Mouse (Mus musculus): ENCODE measurements at regions not wholly inside any gene's neighbourhood (a gene's known extent, or its start where the extent isn't known, plus 50 kb on each side); places are given as distances from the start of the nearest gene placed in this dataset.

DNA sequence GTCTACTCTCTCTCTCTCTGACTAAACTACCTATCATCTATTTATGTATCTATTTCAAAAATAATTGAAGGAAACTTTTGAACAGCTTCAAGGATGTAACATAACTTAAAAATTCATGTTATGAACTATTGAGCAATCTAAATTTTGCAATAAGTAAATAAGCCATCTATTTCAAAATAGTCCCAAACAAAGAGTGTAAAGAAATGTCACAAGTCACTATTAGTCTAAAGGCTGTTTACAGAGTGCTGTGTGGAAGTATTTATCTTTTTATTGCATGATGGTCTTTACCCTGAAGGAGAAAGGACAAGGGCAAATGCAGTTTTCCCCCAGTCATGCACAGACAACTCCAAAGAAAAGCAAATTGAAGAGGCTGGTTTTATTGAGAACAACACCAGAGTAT lies 496.0 kb downstream of the Olfm4 start:
- DNase-seq (ENCODE audit: extremely low read depth, low read depth), result no peak

GRCm38 (mm10) chr14:80482771-80483170 lies 498.9 kb downstream of the Olfm4 start:
- DNase-seq (ENCODE audit: extremely low read depth, low read depth), result no peak

DNA sequence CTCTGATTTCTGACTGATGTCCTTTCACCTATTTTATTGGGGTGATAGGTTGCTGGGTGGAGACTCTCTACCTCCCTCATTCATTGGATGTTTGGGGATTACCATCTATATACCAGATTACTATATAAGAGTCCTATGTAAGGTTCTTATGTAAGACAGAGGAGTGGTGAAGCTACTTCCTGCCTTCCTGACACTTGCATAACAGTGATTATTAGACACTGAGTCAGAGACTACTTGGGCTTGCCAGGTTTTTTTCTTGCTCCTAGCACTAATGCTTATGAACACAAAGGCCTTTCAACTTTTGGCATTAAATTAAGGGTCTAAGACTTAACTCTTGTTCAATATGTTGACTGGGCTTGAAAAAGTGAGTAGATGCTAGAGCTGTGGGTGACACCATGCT lies 500.4 kb downstream of the Olfm4 start:
- DNase-seq (ENCODE audit: extremely low read depth, low read depth), result no peak

GRCm38 (mm10) chr14:80485149-80485548 lies 501.3 kb downstream of the Olfm4 start:
- DNase-seq (ENCODE audit: extremely low read depth, low read depth), result no peak

GRCm38 (mm10) chr14:80486605-80487004 lies 502.7 kb downstream of the Olfm4 start:
- no peak for DNase-seq (ENCODE audit: extremely low read depth, low read depth)

DNA sequence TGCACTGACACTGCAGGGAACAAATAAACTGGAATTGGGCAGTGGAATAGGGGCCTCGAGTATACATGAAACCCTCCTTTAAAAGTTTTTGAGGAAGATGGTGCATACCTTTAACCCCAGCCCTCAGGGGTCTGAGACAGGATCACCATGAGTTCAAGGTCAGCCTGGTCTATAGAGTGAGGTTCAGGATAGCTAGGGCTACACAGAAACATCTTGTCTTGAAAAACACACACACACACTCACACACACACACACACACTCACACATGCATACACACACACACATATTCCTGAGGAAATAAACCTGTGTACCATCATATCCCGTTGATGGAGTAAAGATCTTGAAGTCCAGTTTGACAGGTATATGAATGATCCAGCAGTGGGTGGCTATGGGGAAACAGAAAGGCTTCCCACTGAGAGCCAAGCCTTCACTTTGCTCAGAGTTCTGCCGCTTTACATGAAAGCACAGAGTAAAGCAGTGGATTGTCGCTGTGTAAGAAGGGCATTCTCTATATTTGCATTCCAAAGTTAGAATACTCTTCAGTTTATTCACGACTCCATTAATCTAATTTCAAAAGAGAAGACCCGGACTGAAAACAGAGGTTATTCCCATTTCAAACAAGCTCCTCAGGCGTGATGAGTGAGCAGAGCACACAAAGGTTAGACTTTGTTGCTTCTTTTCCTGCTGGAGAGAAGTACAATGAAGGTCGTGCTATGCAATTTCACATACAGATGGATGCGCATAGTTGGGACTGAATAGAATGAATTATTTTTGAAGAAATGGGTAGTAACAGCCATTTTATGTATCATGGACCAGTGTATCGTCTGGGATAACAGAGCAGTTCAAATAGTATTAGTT lies 508.4 kb downstream of the Olfm4 start:
- DNase-seq (ENCODE audit: extremely low read depth, low read depth), result no peak

GRCm38 (mm10) chr14:80492901-80493279 lies 509.0 kb downstream of the Olfm4 start:
- no peak for DNase-seq (ENCODE audit: extremely low read depth, low read depth)

DNA sequence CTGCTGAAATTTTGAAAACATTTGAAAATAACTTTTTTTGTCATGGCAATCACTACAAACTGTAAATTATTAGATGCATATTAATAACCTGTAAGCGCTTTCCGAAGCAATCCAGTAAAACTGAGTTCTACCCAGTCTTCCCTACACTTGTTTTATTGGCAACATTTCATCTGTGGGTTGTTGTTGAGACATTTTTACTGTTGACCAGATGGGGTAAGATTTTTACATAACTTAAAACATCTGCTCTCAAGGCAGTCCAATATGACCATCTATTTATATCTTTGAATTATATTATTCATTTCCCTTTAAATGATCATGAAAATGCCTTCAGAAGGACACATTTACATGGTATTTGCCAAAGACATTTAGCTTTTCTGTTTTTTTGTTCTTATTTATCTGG lies 520.5 kb downstream of the Olfm4 start:
- DNase-seq (ENCODE audit: extremely low read depth, low read depth), result no peak

DNA sequence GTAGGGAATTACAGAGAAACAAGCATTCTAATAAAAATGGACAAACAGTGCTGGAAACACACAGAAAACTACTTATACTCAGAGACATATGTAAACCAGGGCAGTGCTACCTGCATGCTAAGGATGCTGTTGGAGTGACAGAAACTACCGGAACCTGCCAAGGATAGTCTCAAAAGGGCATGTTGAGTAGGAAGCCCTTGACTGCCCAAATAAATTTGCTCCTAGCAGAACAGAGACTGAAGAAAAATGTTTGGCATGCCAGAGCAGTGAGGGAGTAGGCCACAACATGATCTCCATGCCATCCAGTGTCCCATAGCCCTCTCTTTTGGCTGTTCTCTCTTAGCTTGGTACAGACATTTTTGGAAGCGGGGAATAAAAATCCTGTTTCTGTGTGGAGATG lies 532.7 kb downstream of the Olfm4 start:
- DNase-seq (ENCODE audit: extremely low read depth, low read depth), result no peak

DNA sequence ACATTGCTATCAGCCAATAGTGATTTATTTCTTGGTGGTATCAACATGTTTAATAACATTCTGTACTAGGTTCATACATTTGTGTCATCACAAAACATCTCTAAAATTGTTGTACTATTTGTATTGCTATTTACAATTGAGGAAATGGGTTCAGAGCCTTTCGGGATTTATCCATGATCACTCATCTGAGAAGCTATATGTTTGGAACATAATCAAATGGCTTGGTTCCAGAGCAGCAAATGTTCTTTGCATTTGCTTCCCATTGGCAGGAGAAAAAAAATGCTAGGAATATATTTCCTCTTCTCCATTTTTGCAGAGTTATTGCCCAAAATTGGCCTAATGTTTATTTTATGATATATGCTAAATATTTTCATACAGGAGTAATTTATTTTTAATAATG lies 537.3 kb downstream of the Olfm4 start:
- no peak for DNase-seq (ENCODE audit: extremely low read depth, low read depth)

DNA sequence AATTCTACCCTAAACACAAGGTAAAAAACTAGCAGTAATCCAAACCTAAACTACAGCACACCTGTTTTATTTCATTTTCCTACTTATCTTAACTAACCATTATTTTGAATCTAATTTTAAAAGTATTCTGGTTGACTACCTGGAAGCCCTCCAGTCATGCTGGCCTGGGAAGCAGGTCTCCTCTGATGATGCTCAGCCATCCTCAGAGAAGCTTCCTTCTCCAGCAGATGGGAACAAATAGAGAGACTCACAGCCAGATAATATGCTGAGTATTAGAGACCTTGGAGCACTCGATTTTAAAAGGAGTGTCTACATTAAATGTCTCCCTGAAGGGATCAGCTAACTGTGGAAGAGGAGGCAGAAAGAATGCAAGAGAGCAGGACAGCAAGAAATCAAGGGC lies 537.8 kb downstream of the Olfm4 start:
- DNase-seq (ENCODE audit: extremely low read depth, low read depth), result no peak

- DNase-seq (ENCODE audit: extremely low read depth, low read depth), result no peak
These were observed 538.7 kb downstream of the Olfm4 start for GRCm38 (mm10) chr14:80522536-80522935.

DNA sequence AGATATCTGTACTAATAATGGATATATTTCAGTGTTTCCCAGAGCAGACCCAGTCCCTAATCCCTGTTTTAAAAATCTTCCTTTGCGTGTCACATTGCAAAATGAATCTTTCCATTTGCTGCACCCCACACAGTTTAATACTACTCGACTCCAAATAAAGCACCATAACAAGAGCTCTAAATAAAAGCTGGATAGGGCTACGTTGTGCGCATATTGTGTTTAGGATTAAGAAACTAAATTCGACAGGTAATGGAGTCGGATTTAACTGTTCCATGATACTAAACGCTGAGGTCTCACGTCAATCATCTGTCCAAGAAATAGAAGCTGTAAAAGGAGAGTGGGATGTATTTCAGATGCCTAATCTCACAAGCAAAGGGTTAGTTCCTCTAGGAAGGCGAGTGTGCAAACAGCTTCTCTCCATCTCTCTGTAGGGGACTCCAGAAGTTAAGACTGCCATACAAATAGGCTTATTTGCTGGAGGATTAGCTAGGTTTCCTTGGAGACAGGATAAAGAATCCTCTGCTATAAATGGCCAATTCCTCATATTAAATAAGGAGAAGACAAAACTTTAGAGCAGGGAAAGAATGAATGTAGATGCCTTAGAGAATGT lies 544.6 kb downstream of the Olfm4 start:
- DNase-seq (ENCODE audit: extremely low read depth, low read depth), result no peak

- DNase-seq (ENCODE audit: extremely low read depth, low read depth), result no peak
These were observed 552.3 kb downstream of the Olfm4 start for GRCm38 (mm10) chr14:80536044-80536745.

GRCm38 (mm10) chr14:80559950-80560349 lies 576.1 kb downstream of the Olfm4 start:
- no peak for DNase-seq (ENCODE audit: extremely low read depth, low read depth)

All from MEL-GATA-1-ER (cell line).